Mouse (Mus musculus) megakaryocyte, embryonic 14.5 days (primary cell): Measurements from ENCODE around the gene Srsf2.

Experiments
- FLI1 ChIP-seq: IDR thresholded peaks from 2 replicates; pipeline ENCODE4 v1.6.1; 2012; ENCODE audit warnings: low read length, inconsistent platforms, mixed read lengths
- GATA1 ChIP-seq: IDR thresholded peaks from 3 replicates; pipeline ENCODE4 v1.6.1; 2012; ENCODE audit warnings: mixed read lengths, low read length, inconsistent platforms, borderline replicate concordance

GRCm38 (mm10) chr11:116802709-116803108, 50.2 kb downstream of the Srsf2 start:
- TF ChIP-seq GATA1 (no peak), FLI1 (no peak)
